Mouse (Mus musculus) liver, postnatal 0 days (tissue): Measurements from ENCODE around the gene Hoxa3. TPM values are rescaled to one million over a fixed set of nuclear protein-coding genes. Genes with fewer than 3 reads are reported as not detected.

Source experiments
- ATAC-seq: fragments of 200-750 bp; cut with Nextera tagmentation; 2 replicates; pipeline ENCODE4 v1.8.0; 2017; ENCODE audit warnings: mild to moderate bottlenecking, moderate library complexity
- DNase-seq: peaks from one replicate; pipeline ENCODE4 v3.0.0-alpha.2; 2016
- H3K27ac ChIP-seq: fragments of 300-500 bp; sonication (generic); 2 replicates; pipeline ENCODE4 v1.5.1; 2014; ENCODE audit warnings: antibody characterized with exemption, moderate library complexity, mild to moderate bottlenecking, low read depth
- H3K27me3 ChIP-seq: fragments of 300-500 bp; sonication (generic); 2 replicates; pipeline ENCODE4 v1.6.1; 2014; ENCODE audit warnings: low read length, control low read depth, mixed read lengths; ENCODE audit not compliant: insufficient read depth
- H3K36me3 ChIP-seq: fragments of 300-500 bp; sonication (generic); replicated peaks from 2 replicates; pipeline ENCODE4 v1.6.1; 2014; ENCODE audit warnings: mild to moderate bottlenecking, control low read depth, low read length, moderate library complexity, mixed read lengths; ENCODE audit not compliant: insufficient read depth
- H3K4me1 ChIP-seq: fragments of 300-500 bp; sonication (generic); 2 replicates; pipeline ENCODE4 v1.6.1; 2014; ENCODE audit warnings: antibody characterized with exemption, mild to moderate bottlenecking, control low read depth; ENCODE audit not compliant: insufficient read depth
- H3K4me2 ChIP-seq: fragments of 300-500 bp; sonication (generic); 2 replicates; pipeline ENCODE4 v1.6.1; 2014; ENCODE audit warnings: low read depth, mild to moderate bottlenecking, low read length, moderate library complexity, mixed read lengths
- H3K4me3 ChIP-seq: fragments of 300-500 bp; sonication (generic); 2 replicates; pipeline ENCODE4 v1.5.1; 2014; ENCODE audit warnings: low read depth, low read length
- H3K9ac ChIP-seq: fragments of 300-500 bp; sonication (generic); replicated peaks from 2 replicates; pipeline ENCODE4 v1.6.1; 2014; ENCODE audit warnings: mild to moderate bottlenecking, moderate library complexity
- H3K9me3 ChIP-seq: fragments of 300-500 bp; sonication (generic); 2 replicates; pipeline ENCODE4 v1.6.1; 2016; ENCODE audit warnings: mild to moderate bottlenecking, control low read depth, low read length, mixed read lengths
- CTCF ChIP-seq: sonication (generic); IDR thresholded peaks from 2 replicates; pipeline ENCODE4 v1.5.1; 2016; ENCODE audit warnings: antibody characterized with exemption, low read depth
- EP300 ChIP-seq: IDR thresholded peaks from 2 replicates; pipeline ENCODE4 v1.6.1; 2016; ENCODE audit warnings: antibody characterized with exemption, low read depth, mild to moderate bottlenecking
- WGBS: fragments of 180-500 bp; shearing (Covaris S2); extraction: QIAGEN DNeasy Blood & Tissue Kit; methylation state at CpG from one replicate; pipeline ENCODE4 v1.1.7; 2014; ENCODE audit not compliant: insufficient replicate concordance; 5-methylcytosine and 5-hydroxymethylcytosine counted together
- polyA plus RNA-seq: library from polyadenylated mRNA; unstranded; fragments of >200 nt; fragmentation: Nextera tagmentation; extraction: Ambion mirVana; gene quantifications from 2 replicates; pipeline ENCODE4 v1.2.1, GENCODE M21; 2015

Hoxa3 gene
- polyA plus RNA-seq, 1 experiment from 2014 or later, result 0.16 TPM

- peak within 1 kb of the TSS; percentile 90 for H3K4me2 ChIP-seq
- H3K9ac ChIP-seq, result peak within 1 kb of the TSS; percentile 59
- no peaks in the 10 kb centered on the region for H3K9me3 ChIP-seq
- H3K4me3 ChIP-seq, result peak within 1 kb of the TSS; percentile 58
- peaks cover 100% of the 10 kb centered on the region for H3K27me3 ChIP-seq
- H3K36me3 ChIP-seq, result no peaks in the 10 kb centered on the region
- no peak within 1 kb of the TSS for H3K27ac ChIP-seq
- WGBS, result 1% methylated on average over 46 of the region's 46 CpGs
- peaks cover 15% of the 10 kb centered on the region for H3K4me1 ChIP-seq
- TF ChIP-seq CTCF (peak; percentile 96), EP300 (no peak)
- DNase-seq (peak; percentile 86), ATAC-seq (peak; percentile 86)
Observed at GRCm38 (mm10) chr6:52221337-52221992, 8.3 kb upstream of the Hoxa3 start, which contains the start of gene Hoxa7. Gene Hoxa7 (minus strand): TSS chr6:52221854.

- no peak for ATAC-seq
- Histone ChIP-seq H3K4me3 (peak overlapping the region; percentile 58), H3K36me3 (no peaks in the 10 kb centered on the region), H3K4me1 (peaks cover 13% of the 10 kb centered on the region), H3K9ac (no peak overlapping the region; the same call in 1 of the 2 replicates), H3K27me3 (peaks cover 100% of the 10 kb centered on the region), H3K4me2 (peak overlapping the region; percentile 90), H3K27ac (no peak overlapping the region), H3K9me3 (no peaks in the 10 kb centered on the region)
- 8% methylated on average over 12 of the region's 12 CpGs for WGBS
- no peak for DNase-seq
- no peak for TF ChIP-seq CTCF
- no peak for TF ChIP-seq EP300
Observed at GRCm38 (mm10) chr6:52220865-52221310, 7.8 kb upstream of the Hoxa3 start.

GRCm38 (mm10) chr6:52220003-52220864 lies 7.1 kb upstream of the Hoxa3 start:
- Histone ChIP-seq H3K4me2 (0 out of 2 replicates have a peak overlapping the region, but pooled peaks have one; percentile 10), H3K27me3 (peaks cover 100% of the 10 kb centered on the region), H3K36me3 (no peaks in the 10 kb centered on the region), H3K4me1 (peaks cover 13% of the 10 kb centered on the region), H3K9me3 (no peaks in the 10 kb centered on the region), H3K9ac (no peak overlapping the region), H3K27ac (no peak overlapping the region), H3K4me3 (no peak overlapping the region)
- 25% methylated on average over 32 of the region's 32 CpGs for WGBS
- ATAC-seq, result no peak
- no peak for DNase-seq
- TF ChIP-seq CTCF, result no peak
- TF ChIP-seq EP300, result no peak

GRCm38 (mm10) chr6:52219234-52219942 lies 6.3 kb upstream of the Hoxa3 start:
- no peak overlapping the region for H3K4me3 ChIP-seq

GRCm38 (mm10) chr6:52218643-52219215 lies 5.6 kb upstream of the Hoxa3 start:
- Histone ChIP-seq H3K36me3 (no peaks in the 10 kb centered on the region), H3K4me2 (no peak overlapping the region), H3K4me3 (no peak overlapping the region), H3K9ac (no peak overlapping the region), H3K27me3 (peaks cover 100% of the 10 kb centered on the region), H3K9me3 (no peaks in the 10 kb centered on the region), H3K27ac (no peak overlapping the region), H3K4me1 (peaks cover 13% of the 10 kb centered on the region)
- 29% methylated on average over 14 of the region's 14 CpGs for WGBS
- DNase-seq, result no peak
- TF ChIP-seq EP300 (no peak), CTCF (no peak)
- ATAC-seq, result no peak

More at GRCm38 (mm10) chr6:52219234-52219942, 6.3 kb upstream of the Hoxa3 start:
- TF ChIP-seq EP300 (no peak), CTCF (no peak)
- Histone ChIP-seq H3K9me3 (no peaks in the 10 kb centered on the region), H3K27ac (no peak overlapping the region), H3K4me2 (no peak overlapping the region), H3K4me1 (peaks cover 13% of the 10 kb centered on the region), H3K36me3 (no peaks in the 10 kb centered on the region), H3K9ac (no peak overlapping the region), H3K27me3 (peaks cover 100% of the 10 kb centered on the region)
- no peak for DNase-seq
- ATAC-seq, result no peak
- 55% methylated on average over 9 of the region's 9 CpGs for WGBS
